Mouse (Mus musculus): ENCODE measurements around the gene Rpp25l. TPM values are rescaled to one million over a fixed set of nuclear protein-coding genes. Genes with fewer than 3 reads are reported as not detected.
A peak's percentile ranks its signal among the peaks of the same experiment; 100 is the strongest.
"Not testable (repeated sequence)": the region's sequence is repeated elsewhere in the genome, so short reads cannot be mapped to it uniquely, and the experiment has no call there.

The Rpp25l gene
- polyA plus RNA-seq, 1 experiment from 2014 or later: 91.5 TPM

DNA sequence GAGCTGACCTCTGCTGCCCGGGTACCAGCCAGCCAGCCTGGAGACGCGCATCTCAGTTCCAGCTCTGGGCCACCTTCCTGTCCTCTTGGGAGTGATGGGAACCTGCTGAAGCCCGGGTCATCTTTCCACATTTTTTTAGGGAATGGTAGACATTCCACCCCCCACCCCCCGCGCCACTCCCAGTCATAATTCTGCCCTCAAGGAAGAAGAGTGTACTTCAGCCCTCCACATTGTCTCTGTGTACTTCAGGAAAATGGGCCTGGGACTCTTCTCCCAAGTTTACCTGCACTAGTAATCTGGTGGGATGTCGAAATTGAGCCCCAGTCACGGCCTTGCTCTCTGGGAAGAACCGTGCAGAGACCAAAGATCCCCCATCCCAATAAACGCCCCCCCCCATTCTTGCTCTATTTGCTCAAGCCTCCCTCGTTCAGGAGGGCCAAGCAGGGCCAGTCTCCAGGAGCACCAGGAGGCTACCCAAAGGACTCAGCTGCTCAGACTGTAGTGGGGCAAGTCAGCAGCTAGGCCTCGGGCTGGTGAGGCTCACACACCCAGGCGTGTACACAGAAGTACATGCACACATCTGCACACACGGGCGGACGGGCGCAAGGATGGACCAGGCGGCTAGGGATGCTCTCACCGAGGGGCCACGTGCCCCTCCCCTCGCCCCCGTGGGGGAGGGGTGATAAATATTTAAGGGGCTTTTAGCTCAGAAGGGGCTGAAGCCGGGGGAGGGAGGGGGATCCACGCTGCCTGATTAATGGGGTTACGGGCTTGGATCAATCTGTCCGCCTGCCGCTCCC, 29.0 kb downstream of the Rpp25l start:
- H3K27me3 ChIP-seq (ENCODE audit: low read depth, poor library complexity, severe bottlenecking); H3K9me3 ChIP-seq (replicated peaks): not testable (repeated sequence)
- peaks cover 38% of the 10 kb centered on the region for H3K36me3 ChIP-seq
- peak overlapping the region; percentile 89 for H3K27ac ChIP-seq (replicated peaks)
- peaks cover 78% of the 10 kb centered on the region for H3K4me1 ChIP-seq
- DNase-seq (ENCODE audit: low spot score): peak; percentile 78
- under 1% methylated on average over 22 of the region's 27 CpGs for WGBS
- H3K4me3 ChIP-seq: peak overlapping the region; percentile 41

DNA sequence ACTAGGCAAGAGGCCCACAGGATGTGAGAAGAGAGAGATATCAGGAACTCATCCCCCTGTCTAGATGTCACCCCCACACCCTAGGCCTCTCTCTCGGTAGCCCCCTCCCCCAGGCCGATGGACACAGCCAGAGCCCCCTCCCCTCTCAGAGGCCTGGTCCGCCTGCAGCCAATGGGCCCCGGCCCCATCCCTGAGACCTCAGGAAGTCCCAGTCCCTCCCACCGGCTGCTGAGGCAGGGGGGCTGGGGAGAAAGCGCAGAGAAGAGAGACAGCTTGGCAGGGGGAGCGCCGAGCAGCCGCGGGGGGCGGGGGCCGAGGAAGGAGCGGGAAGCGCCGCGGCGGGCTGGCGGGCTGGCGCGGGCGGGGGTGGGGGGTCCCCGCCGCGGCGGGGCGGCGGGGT, 30.0 kb downstream of the Rpp25l start:
- peaks cover 79% of the 10 kb centered on the region for H3K4me1 ChIP-seq
- peak; percentile 41 for DNase-seq (ENCODE audit: low spot score)
- WGBS: 0% methylated on average over 8 of the region's 27 CpGs
- peaks cover 48% of the 10 kb centered on the region for H3K36me3 ChIP-seq
- H3K9me3 ChIP-seq (replicated peaks); H3K27me3 ChIP-seq (ENCODE audit: low read depth, poor library complexity, severe bottlenecking): not testable (repeated sequence)
- H3K4me3 ChIP-seq: peak overlapping the region; percentile 46
- H3K27ac ChIP-seq (replicated peaks): peak overlapping the region; percentile 85

DNA sequence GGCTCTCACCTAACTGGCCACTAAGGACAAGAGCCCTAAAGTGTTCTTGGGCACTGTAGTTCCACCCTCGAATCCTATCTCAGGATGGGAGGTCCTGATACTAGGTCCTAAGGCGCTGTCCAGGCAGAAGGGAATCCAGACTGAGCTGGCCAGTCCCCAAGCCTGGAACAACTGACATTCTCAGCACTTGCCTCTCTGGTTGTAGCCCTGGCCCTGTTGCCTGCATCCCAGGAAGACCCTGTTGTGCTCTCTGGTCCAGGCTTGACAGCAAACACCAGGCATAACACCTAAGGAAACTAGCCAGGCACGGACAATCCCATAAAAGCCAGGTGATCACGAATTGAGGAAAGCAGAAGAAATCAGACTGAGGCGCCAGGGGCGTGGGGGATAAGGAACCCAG, 30.5 kb downstream of the Rpp25l start:
- Histone ChIP-seq H3K4me3 (peak overlapping the region; percentile 46), H3K27me3 (ENCODE audit: low read depth, poor library complexity, severe bottlenecking) (no peaks in the 10 kb centered on the region), H3K9me3 (replicated peaks) (no peaks in the 10 kb centered on the region), H3K36me3 (peaks cover 53% of the 10 kb centered on the region), H3K4me1 (peaks cover 83% of the 10 kb centered on the region), H3K27ac (replicated peaks) (peak overlapping the region; percentile 85)
- peak; percentile 27 for DNase-seq (ENCODE audit: low spot score)
- WGBS: 17% methylated on average over 6 of the region's 6 CpGs

DNA sequence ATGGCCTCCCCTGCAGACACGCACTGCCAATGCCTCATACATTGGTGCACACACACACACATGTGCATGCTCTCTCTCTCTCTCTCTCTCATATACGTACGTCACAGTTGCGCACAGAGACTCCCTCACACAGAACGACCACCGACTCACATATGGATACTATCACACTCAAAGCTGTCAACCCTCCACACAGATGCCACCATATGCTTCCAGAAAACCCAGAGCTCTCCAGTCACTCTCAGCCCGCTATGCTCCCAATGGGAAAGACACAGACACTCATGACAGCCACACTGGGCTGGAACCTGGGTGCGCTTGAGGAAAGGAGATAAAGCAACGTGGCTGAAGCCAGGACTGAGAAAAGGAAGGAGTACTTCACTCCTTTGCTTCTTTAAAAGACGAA, 31.4 kb downstream of the Rpp25l start:
- WGBS: 85% methylated on average over 10 of the region's 10 CpGs
- H3K27me3 ChIP-seq (ENCODE audit: low read depth, poor library complexity, severe bottlenecking): peaks cover 7% of the 10 kb centered on the region
- peaks cover 59% of the 10 kb centered on the region for H3K36me3 ChIP-seq
- no peaks in the 10 kb centered on the region for H3K9me3 ChIP-seq (replicated peaks)
- H3K27ac ChIP-seq (replicated peaks): peak overlapping the region; percentile 85
- DNase-seq (ENCODE audit: low spot score): no peak
- peak overlapping the region; percentile 46; the same call in 1 of the 2 replicates for H3K4me3 ChIP-seq
- peaks cover 83% of the 10 kb centered on the region for H3K4me1 ChIP-seq

DNA sequence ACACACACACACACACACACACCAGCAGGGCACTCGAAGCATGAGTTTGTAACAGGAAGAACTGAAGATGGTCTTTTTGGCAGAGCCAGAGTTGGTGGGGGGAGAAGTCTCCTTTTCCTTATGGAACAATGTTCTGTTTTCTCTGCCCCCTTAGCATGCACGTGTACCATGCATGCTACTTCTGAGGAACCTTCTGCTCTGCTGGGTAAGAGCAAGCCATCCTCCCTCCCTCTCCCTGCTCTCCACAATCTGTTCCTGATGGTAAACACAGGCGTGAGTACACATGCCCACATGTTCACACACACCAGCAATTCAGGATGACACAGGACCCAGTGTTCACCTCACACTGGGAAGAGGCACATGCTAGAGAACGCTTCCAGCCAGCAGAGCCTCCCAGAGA, 32.2 kb downstream of the Rpp25l start:
- Histone ChIP-seq H3K36me3 (peaks cover 63% of the 10 kb centered on the region), H3K9me3 (replicated peaks) (no peaks in the 10 kb centered on the region), H3K27ac (replicated peaks) (peak overlapping the region; percentile 58; the same call in 1 of the 2 replicates), H3K27me3 (ENCODE audit: low read depth, poor library complexity, severe bottlenecking) (peaks cover 8% of the 10 kb centered on the region), H3K4me1 (peaks cover 83% of the 10 kb centered on the region), H3K4me3 (no peak overlapping the region)
- no peak for DNase-seq (ENCODE audit: low spot score)
- 70% methylated on average over 4 of the region's 4 CpGs for WGBS

DNA sequence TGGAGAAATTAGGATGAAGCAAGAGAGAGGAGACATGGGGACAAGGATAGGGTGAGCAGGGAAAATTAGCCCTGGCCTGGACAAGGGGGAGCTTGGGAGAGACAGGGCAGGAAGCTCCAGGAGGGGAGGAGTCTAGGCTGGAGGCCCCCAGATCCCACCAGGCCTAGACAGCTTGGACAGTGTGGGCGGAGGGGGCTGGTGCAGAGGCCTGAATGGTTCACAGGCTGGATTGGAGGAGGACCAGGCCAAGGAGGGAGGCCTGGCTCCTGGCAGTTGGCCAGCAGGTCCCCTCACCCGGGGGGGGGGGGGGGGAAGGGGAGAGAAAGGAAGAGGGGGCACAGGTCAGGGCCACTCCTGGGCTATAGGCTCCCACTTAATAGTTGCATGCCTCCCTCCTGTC, 34.0 kb downstream of the Rpp25l start:
- Histone ChIP-seq H3K36me3 (peaks cover 82% of the 10 kb centered on the region), H3K9me3 (replicated peaks) (no peaks in the 10 kb centered on the region), H3K4me3 (peak overlapping the region; percentile 7; the same call in 1 of the 2 replicates), H3K4me1 (peaks cover 87% of the 10 kb centered on the region), H3K27ac (replicated peaks) (peak overlapping the region; percentile 73), H3K27me3 (ENCODE audit: low read depth, poor library complexity, severe bottlenecking) (peaks cover 16% of the 10 kb centered on the region)
- 50% methylated on average over 1 of the region's 2 CpGs for WGBS
- DNase-seq (ENCODE audit: low spot score): no peak

DNA sequence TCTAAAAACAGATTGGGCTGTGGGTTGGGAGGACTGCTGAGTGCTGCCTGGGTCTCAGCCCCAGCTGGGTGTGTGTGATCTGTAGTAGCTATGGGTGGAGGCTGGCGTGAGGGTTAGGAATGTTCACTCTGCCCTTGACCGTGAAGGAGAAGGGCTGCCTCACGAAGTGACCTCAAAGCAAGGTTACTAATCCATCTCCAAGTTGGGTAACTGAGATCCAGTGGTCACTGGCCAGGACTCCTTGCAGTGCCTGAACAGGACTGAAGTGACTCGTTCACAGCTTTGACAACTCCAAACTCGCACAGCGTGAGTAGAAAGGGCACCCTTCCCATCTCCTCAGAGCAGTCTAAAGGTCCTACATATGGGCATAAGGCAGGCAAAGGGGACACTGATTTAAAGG, 34.5 kb downstream of the Rpp25l start:
- Histone ChIP-seq H3K27ac (replicated peaks) (peak overlapping the region; percentile 73), H3K9me3 (replicated peaks) (no peaks in the 10 kb centered on the region), H3K4me3 (no peak overlapping the region), H3K27me3 (ENCODE audit: low read depth, poor library complexity, severe bottlenecking) (peaks cover 20% of the 10 kb centered on the region), H3K4me1 (peaks cover 87% of the 10 kb centered on the region), H3K36me3 (peaks cover 87% of the 10 kb centered on the region)
- no peak for DNase-seq (ENCODE audit: low spot score)
- WGBS: 79% methylated on average over 6 of the region's 6 CpGs

DNA sequence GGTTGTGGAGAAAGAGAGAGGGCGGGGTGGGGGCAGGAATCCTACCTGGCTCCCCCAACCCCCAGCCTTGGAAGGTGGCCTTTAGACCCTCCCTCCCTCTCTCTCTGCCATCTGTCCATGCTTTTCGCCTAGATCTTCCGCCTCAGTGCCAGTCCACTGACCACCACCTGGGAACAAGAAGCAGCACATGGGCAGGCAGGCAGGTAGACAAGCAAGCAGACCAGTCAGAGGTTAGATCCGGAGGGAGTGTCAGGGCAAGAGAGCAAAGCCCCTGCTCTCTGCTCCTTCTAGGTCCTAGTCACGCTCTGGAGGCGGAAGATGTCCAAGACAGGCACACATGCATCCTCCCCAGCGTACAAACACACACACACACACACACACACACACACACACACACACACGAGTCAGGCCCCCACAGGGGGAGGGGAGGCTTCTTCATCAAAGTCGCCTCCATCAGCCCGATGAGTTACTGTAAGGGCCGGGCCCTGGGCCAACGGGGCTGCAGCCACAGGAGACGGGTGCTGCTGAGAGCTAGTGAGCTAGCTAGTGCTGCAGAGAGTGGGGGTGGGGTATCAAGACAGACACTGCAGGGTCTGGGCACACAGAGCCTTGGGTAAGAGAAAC, 36.2 kb downstream of the Rpp25l start:
- H3K4me3 ChIP-seq: peak overlapping the region; percentile 20; the same call in 1 of the 2 replicates
- peaks cover 96% of the 10 kb centered on the region for H3K36me3 ChIP-seq
- no peak for DNase-seq (ENCODE audit: low spot score)
- no peaks in the 10 kb centered on the region for H3K9me3 ChIP-seq (replicated peaks)
- peaks cover 22% of the 10 kb centered on the region for H3K27me3 ChIP-seq (ENCODE audit: low read depth, poor library complexity, severe bottlenecking)
- H3K27ac ChIP-seq (replicated peaks): peak overlapping the region; percentile 73
- 58% methylated on average over 12 of the region's 13 CpGs for WGBS
- H3K4me1 ChIP-seq: peaks cover 93% of the 10 kb centered on the region

DNA sequence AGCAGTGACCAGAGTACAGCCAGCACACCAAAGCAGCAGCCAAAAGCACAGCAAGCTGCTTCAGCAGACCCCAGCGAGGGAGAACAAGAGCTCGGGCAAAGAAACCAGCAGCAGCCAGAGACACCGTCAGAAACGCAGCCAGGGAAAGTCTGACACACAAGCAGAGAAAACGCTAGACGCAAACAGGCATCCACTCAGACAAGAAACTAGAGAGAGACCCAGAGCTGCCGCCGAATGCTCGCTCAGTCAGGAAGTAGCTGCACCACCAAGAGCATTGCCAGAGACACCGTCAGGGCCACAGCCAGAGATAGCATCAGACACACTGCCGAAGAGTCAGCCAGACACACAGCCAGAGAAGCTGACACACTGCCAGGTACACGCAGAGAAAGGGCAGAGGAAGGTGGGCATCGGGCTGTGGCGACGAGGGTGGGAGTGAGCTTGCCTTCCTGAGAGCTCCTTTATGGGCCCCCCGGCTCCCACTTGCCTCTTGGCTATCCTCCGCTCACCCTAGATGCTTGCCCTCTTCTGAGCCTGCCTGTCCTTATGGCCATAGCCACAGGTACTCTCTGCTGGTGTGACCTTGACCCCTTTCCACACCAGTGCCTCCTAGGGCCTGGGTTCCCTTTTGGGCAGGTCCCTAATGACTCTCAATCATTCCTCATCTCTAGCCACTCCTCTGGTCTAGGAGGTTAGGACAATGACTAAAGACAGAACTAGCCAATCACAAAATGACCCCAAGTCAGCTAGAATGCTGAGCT, 36.9 kb downstream of the Rpp25l start:
- H3K4me1 ChIP-seq: peaks cover 94% of the 10 kb centered on the region
- H3K27ac ChIP-seq (replicated peaks): peak overlapping the region; percentile 73
- H3K9me3 ChIP-seq (replicated peaks): no peaks in the 10 kb centered on the region
- peaks cover 98% of the 10 kb centered on the region for H3K36me3 ChIP-seq
- no peak for DNase-seq (ENCODE audit: low spot score)
- WGBS: 76% methylated on average over 17 of the region's 17 CpGs
- peaks cover 22% of the 10 kb centered on the region for H3K27me3 ChIP-seq (ENCODE audit: low read depth, poor library complexity, severe bottlenecking)
- 0 out of 2 replicates have a peak overlapping the region, but pooled peaks have one; percentile 20 for H3K4me3 ChIP-seq

DNA sequence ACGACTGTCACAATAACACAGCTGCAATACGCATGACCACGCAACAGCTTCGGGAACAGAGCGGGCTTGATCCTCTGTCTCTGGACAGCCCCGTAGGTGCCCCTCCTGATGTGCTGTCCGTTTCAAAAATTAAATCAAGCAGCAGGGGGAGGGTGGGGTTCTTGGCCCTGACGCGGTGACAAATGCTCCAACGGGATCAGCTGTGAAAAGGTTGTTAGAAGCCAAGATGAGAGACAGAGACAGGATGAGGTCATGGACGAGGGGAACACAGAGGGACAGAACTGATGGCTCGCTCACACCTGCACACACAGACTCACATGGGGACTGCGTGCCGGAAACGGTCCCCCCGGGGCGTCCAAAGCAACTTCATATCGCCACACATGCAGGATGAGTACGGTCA, 40.1 kb downstream of the Rpp25l start:
- Histone ChIP-seq H3K36me3 (peaks cover 100% of the 10 kb centered on the region), H3K4me1 (peaks cover 76% of the 10 kb centered on the region)

DNA sequence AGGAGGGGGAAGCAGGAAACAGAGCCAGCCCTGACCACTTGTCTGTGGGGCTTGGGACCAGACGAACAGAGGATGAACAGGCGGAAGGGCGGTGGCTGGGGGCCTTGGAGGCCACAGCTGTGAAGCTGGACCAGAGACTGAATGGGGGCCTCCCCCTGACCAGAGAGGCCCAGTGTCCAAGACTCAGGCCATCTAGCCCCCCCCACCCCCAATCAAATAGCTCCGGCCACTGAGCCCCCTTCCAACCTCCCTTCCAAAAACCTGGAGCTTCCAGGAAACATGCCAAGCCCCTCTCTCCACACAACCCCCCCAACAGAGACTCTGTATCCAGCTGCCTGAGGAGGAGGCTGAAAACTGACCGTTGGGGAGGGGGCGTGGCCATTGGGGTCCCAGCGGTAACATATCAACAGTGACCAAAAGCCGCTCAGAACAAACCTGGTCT, 40.8 kb downstream of the Rpp25l start:
- Histone ChIP-seq H3K4me1 (peaks cover 74% of the 10 kb centered on the region), H3K27me3 (ENCODE audit: low read depth, poor library complexity, severe bottlenecking) (peaks cover 27% of the 10 kb centered on the region), H3K27ac (replicated peaks) (peak overlapping the region; percentile 81), H3K36me3 (peaks cover 100% of the 10 kb centered on the region), H3K9me3 (replicated peaks) (no peaks in the 10 kb centered on the region), H3K4me3 (peak overlapping the region; percentile 23; the same call in 1 of the 2 replicates)
- WGBS: 34% methylated on average over 8 of the region's 8 CpGs
- no peak for DNase-seq (ENCODE audit: low spot score)

More for the DNA sequence above, 40.1 kb downstream of the Rpp25l start:
- WGBS: 65% methylated on average over 19 of the region's 19 CpGs
- H3K27ac ChIP-seq (replicated peaks): peak overlapping the region; percentile 81
- H3K4me3 ChIP-seq: no peak overlapping the region
- H3K9me3 ChIP-seq (replicated peaks): no peaks in the 10 kb centered on the region
- peaks cover 28% of the 10 kb centered on the region for H3K27me3 ChIP-seq (ENCODE audit: low read depth, poor library complexity, severe bottlenecking)
- no peak for DNase-seq (ENCODE audit: low spot score)

DNA sequence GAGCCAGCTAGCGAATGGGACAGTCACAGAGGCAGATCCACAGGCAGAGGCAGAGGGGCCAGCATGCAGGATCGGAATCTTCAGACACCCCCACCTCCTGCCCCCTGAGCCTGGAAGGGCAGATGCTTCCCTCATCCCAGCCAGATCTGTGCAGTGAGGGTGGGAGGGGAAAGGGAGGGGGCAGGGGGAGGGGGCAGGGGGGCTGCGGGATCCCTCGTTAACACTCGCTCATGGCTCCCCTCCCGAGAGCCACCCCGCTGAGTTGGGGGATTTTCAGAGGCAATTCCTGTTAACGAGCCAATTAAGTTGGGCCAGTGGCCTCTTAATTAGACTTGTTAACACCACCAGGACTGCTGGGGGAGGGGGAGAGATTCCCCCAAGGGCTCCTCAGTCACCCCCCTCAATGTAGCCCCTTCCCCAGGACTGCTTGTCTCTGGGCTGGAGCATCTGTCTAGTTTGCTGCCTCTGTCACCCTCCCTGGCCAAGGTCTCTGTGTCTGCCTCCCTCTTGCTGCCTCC, 41.3 kb downstream of the Rpp25l start:
- Histone ChIP-seq H3K4me1 (peaks cover 72% of the 10 kb centered on the region), H3K4me3 (peak overlapping the region; percentile 23; the same call in 1 of the 2 replicates), H3K36me3 (peaks cover 100% of the 10 kb centered on the region), H3K27ac (replicated peaks) (peak overlapping the region; percentile 81), H3K27me3 (ENCODE audit: low read depth, poor library complexity, severe bottlenecking) (peaks cover 22% of the 10 kb centered on the region), H3K9me3 (replicated peaks) (no peaks in the 10 kb centered on the region)
- WGBS: 8% methylated on average over 8 of the region's 8 CpGs
- peak; percentile 39 for DNase-seq (ENCODE audit: low spot score)

Data from midbrain, embryonic 10.5 days (tissue).